15 mouse cellular contexts compared by ENCODE assay signal in the genomic region with DNA sequence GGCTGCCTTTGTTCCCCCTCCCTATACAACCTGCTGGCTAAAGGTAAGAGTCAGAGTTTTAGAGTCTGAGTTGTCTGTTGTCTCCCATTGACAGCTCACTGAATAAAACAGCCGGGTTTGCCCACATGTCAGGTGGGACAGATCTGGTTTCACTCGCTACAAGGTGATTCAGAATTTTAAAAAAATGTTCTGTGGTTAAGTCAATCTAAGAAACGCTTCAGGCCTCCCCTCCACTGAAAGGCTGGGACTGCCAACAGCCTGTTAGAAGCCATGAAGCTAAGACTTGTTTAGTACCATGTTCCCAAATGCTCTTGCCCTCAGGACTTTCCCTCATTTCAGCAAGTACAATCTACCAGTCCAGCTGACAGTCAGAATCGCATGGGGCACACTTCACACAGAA.
"Had no signal": no experiment of that assay in that cellular context is flagged by ENCODE, and none has a peak within 500 bp of the region (broad histone marks: within the 10 kb centered on the region; RNA-seq: fewer than 3 reads in every experiment).

No protein-coding gene starts in this region.

- ATAC-seq: liver, embryonic 12.5 days had no signal

- DNase-seq: kidney, postnatal 10 days; left cerebral cortex, postnatal 4 days; lung, embryonic 14.5 days; lung, postnatal 10 days; lung, postnatal 4 days; midbrain, embryonic 14.5 days; right cerebral cortex, adult 18-20 months; right cerebral cortex, postnatal 25 days; thymus, postnatal 36 days had no signal

- H3K4me1 ChIP-seq: liver, embryonic 12.5 days had no signal

- H3K36me3 ChIP-seq: limb, embryonic 15.5 days; liver, embryonic 12.5 days; midbrain, embryonic 10.5 days; neural tube, embryonic 15.5 days had no signal

- H3K27me3 ChIP-seq: limb, embryonic 15.5 days; liver, embryonic 12.5 days; neural tube, embryonic 15.5 days had no signal

- H3K27ac ChIP-seq: layer of hippocampus, adult 2 months; limb, embryonic 15.5 days; liver, embryonic 12.5 days; midbrain, embryonic 10.5 days; neural tube, embryonic 15.5 days had no signal

- H3K4me3 ChIP-seq: layer of hippocampus, adult 2 months; limb, embryonic 15.5 days; liver, embryonic 12.5 days; midbrain, embryonic 10.5 days; myocyte; neural tube, embryonic 15.5 days had no signal

- H3K9me3 ChIP-seq: limb, embryonic 15.5 days; liver, embryonic 12.5 days; midbrain, embryonic 10.5 days; neural tube, embryonic 15.5 days had no signal

- H3K4me2 ChIP-seq: limb, embryonic 15.5 days; liver, embryonic 12.5 days; lung, embryonic 14.5 days; neural tube, embryonic 15.5 days had no signal

- H3K9ac ChIP-seq: limb, embryonic 15.5 days; liver, embryonic 12.5 days; lung, embryonic 14.5 days; neural tube, embryonic 15.5 days had no signal
